Mouse (Mus musculus) neural tube, embryonic 12.5 days (tissue): ENCODE data around the gene Rpl35a. TPM values are rescaled to one million over a fixed set of nuclear protein-coding genes. Genes with fewer than 3 reads are reported as not detected.

Experiments
- ATAC-seq: fragments of 200-750 bp; cut with Nextera tagmentation; 2 replicates; pipeline ENCODE4 v1.8.0; 2017; ENCODE audit warnings: low read depth, mild to moderate bottlenecking, moderate TSS enrichment, moderate library complexity; ENCODE audit not compliant: low FRiP score
- H3K27ac ChIP-seq: fragments of 300-500 bp; sonication (generic); 2 replicates; pipeline ENCODE4 v1.5.1; 2016
- H3K27me3 ChIP-seq: fragments of 300-500 bp; sonication (generic); replicated peaks from 2 replicates; pipeline ENCODE4 v1.6.1; 2016; ENCODE audit warnings: mild to moderate bottlenecking
- H3K36me3 ChIP-seq: fragments of 300-500 bp; sonication (generic); 2 replicates; pipeline ENCODE4 v1.6.1; 2016; ENCODE audit warnings: mild to moderate bottlenecking
- H3K4me1 ChIP-seq: fragments of 300-500 bp; sonication (generic); 2 replicates; pipeline ENCODE4 v1.6.1; 2016
- H3K4me2 ChIP-seq: fragments of 300-500 bp; sonication (generic); replicated peaks from 2 replicates; pipeline ENCODE4 v1.6.1; 2016; ENCODE audit warnings: mild to moderate bottlenecking
- H3K4me3 ChIP-seq: fragments of 300-500 bp; sonication (generic); 2 replicates; pipeline ENCODE4 v1.5.1; 2016
- H3K9ac ChIP-seq: fragments of 300-500 bp; sonication (generic); 2 replicates; pipeline ENCODE4 v1.6.1; 2016; ENCODE audit warnings: mild to moderate bottlenecking
- H3K9me3 ChIP-seq: fragments of 300-500 bp; sonication (generic); 2 replicates; pipeline ENCODE4 v1.6.1; 2016; ENCODE audit warnings: mild to moderate bottlenecking
- WGBS: fragments of 180-500 bp; shearing (Covaris S2); methylation state at CpG from one replicate; pipeline ENCODE4 v1.1.7; 2016; 5-methylcytosine and 5-hydroxymethylcytosine counted together
- polyA plus RNA-seq: library from polyadenylated mRNA; unstranded; fragments of >200 nt; fragmentation: Nextera tagmentation; extraction: Ambion mirVana; gene quantifications from 2 replicates; pipeline ENCODE4 v1.2.1, GENCODE M21; 2016

The Rpl35a gene
- polyA plus RNA-seq: 643 and 651 TPM in 2 replicates

GRCm38 (mm10) chr16:33056095-33056785, at the start of gene Rpl35a, which contains the start of gene Iqcg:
Rpl35a (plus strand) TSS chr16:33056453.
Iqcg (minus strand) TSS chr16:33056218.
- H3K27me3 ChIP-seq: no peaks in the 10 kb centered on the region
- peak within 1 kb of the TSS; percentile 79 for H3K27ac ChIP-seq
- no peaks in the 10 kb centered on the region for H3K9me3 ChIP-seq
- peak; percentile 95 for ATAC-seq
- H3K4me3 ChIP-seq: peak within 1 kb of the TSS; percentile 89
- H3K4me1 ChIP-seq: peaks cover 13% of the 10 kb centered on the region
- peaks cover 29% of the 10 kb centered on the region for H3K36me3 ChIP-seq
- peak within 1 kb of the TSS; percentile 95 for H3K9ac ChIP-seq
- H3K4me2 ChIP-seq: peak within 1 kb of the TSS; percentile 71
- under 1% methylated on average over 47 of the region's 47 CpGs for WGBS

GRCm38 (mm10) chr16:33006888-33007287, 49.4 kb upstream of the Rpl35a start:
- peaks cover 65% of the 10 kb centered on the region for H3K36me3 ChIP-seq
- no peak for ATAC-seq
- no peak overlapping the region for H3K4me2 ChIP-seq
- 93% methylated on average over 7 of the region's 7 CpGs for WGBS
- no peak overlapping the region for H3K9ac ChIP-seq
- no peaks in the 10 kb centered on the region for H3K9me3 ChIP-seq
- no peak overlapping the region for H3K27ac ChIP-seq
- no peaks in the 10 kb centered on the region for H3K27me3 ChIP-seq
- H3K4me1 ChIP-seq: no peaks in the 10 kb centered on the region
- H3K4me3 ChIP-seq: no peak overlapping the region

- no peak overlapping the region for H3K4me2 ChIP-seq
- no peak overlapping the region for H3K27ac ChIP-seq
- no peaks in the 10 kb centered on the region for H3K9me3 ChIP-seq
- peaks cover 65% of the 10 kb centered on the region for H3K36me3 ChIP-seq
- H3K4me3 ChIP-seq: no peak overlapping the region
- no peak for ATAC-seq
- H3K9ac ChIP-seq: no peak overlapping the region
- 85% methylated on average over 7 of the region's 7 CpGs for WGBS
- H3K4me1 ChIP-seq: no peaks in the 10 kb centered on the region
- no peaks in the 10 kb centered on the region for H3K27me3 ChIP-seq
Measured at GRCm38 (mm10) chr16:33007436-33007835, 48.8 kb upstream of the Rpl35a start.

- Histone ChIP-seq H3K27me3 (no peaks in the 10 kb centered on the region), H3K27ac (no peak overlapping the region), H3K4me3 (no peak overlapping the region), H3K36me3 (peaks cover 72% of the 10 kb centered on the region), H3K9me3 (no peaks in the 10 kb centered on the region), H3K4me2 (no peak overlapping the region), H3K9ac (no peak overlapping the region), H3K4me1 (no peaks in the 10 kb centered on the region)
- WGBS: 91% methylated on average over 6 of the region's 6 CpGs
- no peak for ATAC-seq
Measured at GRCm38 (mm10) chr16:33010166-33010565, 46.1 kb upstream of the Rpl35a start.

- Histone ChIP-seq H3K9me3 (no peaks in the 10 kb centered on the region), H3K9ac (no peak overlapping the region), H3K27me3 (no peaks in the 10 kb centered on the region), H3K27ac (no peak overlapping the region), H3K4me3 (no peak overlapping the region), H3K4me2 (no peak overlapping the region), H3K36me3 (peaks cover 44% of the 10 kb centered on the region), H3K4me1 (no peaks in the 10 kb centered on the region)
- WGBS: 94% methylated on average over 5 of the region's 5 CpGs
- ATAC-seq: no peak
Measured at GRCm38 (mm10) chr16:33013801-33014200, 42.5 kb upstream of the Rpl35a start.

- Histone ChIP-seq H3K4me1 (no peaks in the 10 kb centered on the region), H3K27me3 (no peaks in the 10 kb centered on the region), H3K4me3 (no peak overlapping the region), H3K27ac (no peak overlapping the region), H3K36me3 (peaks cover 33% of the 10 kb centered on the region), H3K4me2 (no peak overlapping the region), H3K9ac (no peak overlapping the region), H3K9me3 (no peaks in the 10 kb centered on the region)
- ATAC-seq: no peak
- WGBS: 95% methylated on average over 1 of the region's 1 CpGs
Measured at GRCm38 (mm10) chr16:33014921-33015320, 41.3 kb upstream of the Rpl35a start.

- no peak overlapping the region for H3K4me3 ChIP-seq
- H3K27me3 ChIP-seq: no peaks in the 10 kb centered on the region
- H3K36me3 ChIP-seq: peaks cover 28% of the 10 kb centered on the region
- no peak overlapping the region for H3K9ac ChIP-seq
- ATAC-seq: no peak
- no peaks in the 10 kb centered on the region for H3K9me3 ChIP-seq
- H3K4me2 ChIP-seq: no peak overlapping the region
- 95% methylated on average over 3 of the region's 3 CpGs for WGBS
- no peak overlapping the region for H3K27ac ChIP-seq
- no peaks in the 10 kb centered on the region for H3K4me1 ChIP-seq
Measured at GRCm38 (mm10) chr16:33015396-33015907, 40.8 kb upstream of the Rpl35a start.

GRCm38 (mm10) chr16:33015986-33016385, 40.3 kb upstream of the Rpl35a start:
- H3K4me1 ChIP-seq: no peaks in the 10 kb centered on the region
- ATAC-seq: no peak
- no peaks in the 10 kb centered on the region for H3K9me3 ChIP-seq
- H3K36me3 ChIP-seq: peaks cover 24% of the 10 kb centered on the region
- H3K4me3 ChIP-seq: no peak overlapping the region
- WGBS: 85% methylated on average over 2 of the region's 2 CpGs
- H3K27me3 ChIP-seq: no peaks in the 10 kb centered on the region
- no peak overlapping the region for H3K9ac ChIP-seq
- no peak overlapping the region for H3K4me2 ChIP-seq
- H3K27ac ChIP-seq: no peak overlapping the region

GRCm38 (mm10) chr16:33017677-33018349, 38.4 kb upstream of the Rpl35a start:
- 93% methylated on average over 5 of the region's 5 CpGs for WGBS
- Histone ChIP-seq H3K27me3 (no peaks in the 10 kb centered on the region), H3K4me3 (no peak overlapping the region)

GRCm38 (mm10) chr16:33019117-33019770, 37.0 kb upstream of the Rpl35a start:
- ATAC-seq: no peak
- H3K4me1 ChIP-seq: no peaks in the 10 kb centered on the region
- peaks cover 2% of the 10 kb centered on the region; the same call in 1 of the 2 replicates for H3K36me3 ChIP-seq
- WGBS: 79% methylated on average over 21 of the region's 21 CpGs
- no peak overlapping the region for H3K9ac ChIP-seq
- no peak overlapping the region for H3K4me2 ChIP-seq
- no peak overlapping the region for H3K27ac ChIP-seq
- no peaks in the 10 kb centered on the region for H3K9me3 ChIP-seq
- H3K4me3 ChIP-seq: no peak overlapping the region
- H3K27me3 ChIP-seq: no peaks in the 10 kb centered on the region

More at GRCm38 (mm10) chr16:33017677-33018349, 38.4 kb upstream of the Rpl35a start:
- Histone ChIP-seq H3K36me3 (peaks cover 14% of the 10 kb centered on the region), H3K4me1 (no peaks in the 10 kb centered on the region), H3K9me3 (no peaks in the 10 kb centered on the region), H3K27ac (no peak overlapping the region), H3K4me2 (no peak overlapping the region), H3K9ac (no peak overlapping the region)
- no peak for ATAC-seq

GRCm38 (mm10) chr16:33021381-33021780, 34.9 kb upstream of the Rpl35a start:
- H3K4me1 ChIP-seq: no peaks in the 10 kb centered on the region
- no peak overlapping the region for H3K4me3 ChIP-seq
- H3K27ac ChIP-seq: no peak overlapping the region
- H3K9me3 ChIP-seq: no peaks in the 10 kb centered on the region
- WGBS: 76% methylated on average over 3 of the region's 3 CpGs
- no peak overlapping the region for H3K4me2 ChIP-seq
- no peaks in the 10 kb centered on the region for H3K27me3 ChIP-seq
- H3K36me3 ChIP-seq: 0 out of 2 replicates have a peak, but pooled peaks cover 2% of the 10 kb centered on the region
- no peak overlapping the region for H3K9ac ChIP-seq
- ATAC-seq: no peak

GRCm38 (mm10) chr16:33023750-33024149, 32.5 kb upstream of the Rpl35a start:
- no peak overlapping the region for H3K4me2 ChIP-seq
- WGBS: 4% methylated on average over 4 of the region's 4 CpGs
- H3K9ac ChIP-seq: no peak overlapping the region
- H3K27ac ChIP-seq: no peak overlapping the region
- ATAC-seq: no peak
- H3K27me3 ChIP-seq: no peaks in the 10 kb centered on the region
- no peak overlapping the region for H3K4me3 ChIP-seq
- no peaks in the 10 kb centered on the region for H3K36me3 ChIP-seq
- no peaks in the 10 kb centered on the region for H3K4me1 ChIP-seq
- no peaks in the 10 kb centered on the region for H3K9me3 ChIP-seq
